Mouse (Mus musculus): ENCODE measurements around the gene Pxt1.

The Pxt1 gene

GRCm38 (mm10) chr17:28896095-28896780 is 47.4 kb downstream of the Pxt1 start:
- in situ Hi-C loops (cut with MboI; ENCODE audit: low pct_unique_long_range_greater_than_20kb in 1 of 2, low sequenced_read_pairs in 2 of 2, unreplicated experiment in 1 of 2), result no loop called here

- in situ Hi-C loops (cut with MboI; ENCODE audit: low pct_unique_long_range_greater_than_20kb in 1 of 2, low sequenced_read_pairs in 2 of 2, unreplicated experiment in 1 of 2), result no loop called here
Measured at GRCm38 (mm10) chr17:28895217-28895875, 48.3 kb downstream of the Pxt1 start.

- in situ Hi-C loops (cut with MboI; ENCODE audit: low pct_unique_long_range_greater_than_20kb in 1 of 2, low sequenced_read_pairs in 2 of 2, unreplicated experiment in 1 of 2), result no loop called here
Measured at GRCm38 (mm10) chr17:28894050-28894767, 49.4 kb downstream of the Pxt1 start.

- in situ Hi-C loops (cut with MboI; ENCODE audit: low pct_unique_long_range_greater_than_20kb in 1 of 2, low sequenced_read_pairs in 2 of 2, unreplicated experiment in 1 of 2), result no loop called here
Measured at GRCm38 (mm10) chr17:28886266-28886665, 57.4 kb downstream of the Pxt1 start.

- in situ Hi-C loops (cut with MboI; ENCODE audit: low pct_unique_long_range_greater_than_20kb in 1 of 2, low sequenced_read_pairs in 2 of 2, unreplicated experiment in 1 of 2), result no loop called here
Measured at GRCm38 (mm10) chr17:28885231-28885630, 58.4 kb downstream of the Pxt1 start.

All from mouse embryonic stem cell (cell line).